Mouse (Mus musculus) heart, postnatal 25 days (tissue): Measurements from ENCODE around the gene Flad1. TPM values are rescaled to one million over a fixed set of nuclear protein-coding genes. Genes with fewer than 3 reads are reported as not detected.

ENCODE experiments used
- DNase-seq: peaks from one replicate; pipeline ENCODE4 v3.0.0; 2022; ENCODE audit warnings: low spot score
- intact Hi-C: fragments of 180-260 bp; cut with DNase I; formaldehyde crosslinking; loops from one replicate; pipeline ENCODE4 v1.15.1; 2025
- total RNA-seq, 2 experiments: library from RNA; stranded (reverse); gene quantifications; 2 replicates each; pipeline ENCODE4 v1.2.3; 2021

Gene Flad1
- total RNA-seq = 10 to 100 TPM; 57.5 to 60.8 TPM

DNA sequence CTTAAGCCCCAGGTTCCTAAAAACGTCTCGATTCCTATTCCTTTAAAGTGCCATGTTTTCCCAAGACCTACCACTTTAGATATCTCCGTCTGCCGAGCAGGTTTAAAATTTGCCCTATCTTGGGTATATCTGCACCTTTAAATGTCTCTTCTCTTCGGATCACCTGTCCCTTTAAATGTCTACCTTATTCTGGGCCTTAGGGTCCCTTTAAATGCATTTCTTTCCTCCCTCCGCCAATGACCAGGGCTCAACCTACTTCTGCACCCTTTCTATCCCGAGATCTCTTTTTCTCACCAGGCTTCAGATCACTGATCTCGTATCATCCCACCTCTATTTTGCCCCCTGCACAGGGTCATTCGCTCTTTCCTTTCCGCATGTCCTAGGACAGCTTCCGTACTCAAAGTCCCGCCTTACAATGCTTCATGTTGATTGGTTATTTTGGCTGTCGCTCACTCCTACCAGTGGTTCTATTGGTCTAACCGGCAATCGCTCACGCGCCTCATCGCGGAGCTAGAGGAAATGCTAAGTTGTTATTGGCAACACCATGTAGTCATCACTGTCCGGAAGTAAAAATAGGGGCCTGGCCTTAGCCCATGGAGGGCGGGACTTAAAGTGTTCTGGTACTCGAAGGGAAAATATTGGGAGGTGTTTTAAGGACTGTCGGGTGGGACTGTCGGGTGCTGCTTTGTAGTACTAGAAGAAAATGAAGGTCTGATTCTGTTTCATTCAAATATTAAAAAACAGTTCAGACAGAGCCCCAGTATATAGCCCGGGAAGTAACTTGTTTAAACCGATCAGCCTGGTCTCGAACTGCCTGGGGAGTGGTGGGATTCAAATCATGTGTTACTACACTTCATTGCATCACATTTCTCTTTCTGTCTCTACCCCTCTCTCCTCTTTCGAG is at the start of gene Flad1:
Gene Flad1, minus strand, starts transcription at position 381 of the 904 bp plus-strand sequence.
- intact Hi-C loops = loop anchor here (2.0 kb wide), 1 partner anchor 15 kb away; no protein-coding TSS in a partner anchor
- peak; percentile 98 for DNase-seq

DNA sequence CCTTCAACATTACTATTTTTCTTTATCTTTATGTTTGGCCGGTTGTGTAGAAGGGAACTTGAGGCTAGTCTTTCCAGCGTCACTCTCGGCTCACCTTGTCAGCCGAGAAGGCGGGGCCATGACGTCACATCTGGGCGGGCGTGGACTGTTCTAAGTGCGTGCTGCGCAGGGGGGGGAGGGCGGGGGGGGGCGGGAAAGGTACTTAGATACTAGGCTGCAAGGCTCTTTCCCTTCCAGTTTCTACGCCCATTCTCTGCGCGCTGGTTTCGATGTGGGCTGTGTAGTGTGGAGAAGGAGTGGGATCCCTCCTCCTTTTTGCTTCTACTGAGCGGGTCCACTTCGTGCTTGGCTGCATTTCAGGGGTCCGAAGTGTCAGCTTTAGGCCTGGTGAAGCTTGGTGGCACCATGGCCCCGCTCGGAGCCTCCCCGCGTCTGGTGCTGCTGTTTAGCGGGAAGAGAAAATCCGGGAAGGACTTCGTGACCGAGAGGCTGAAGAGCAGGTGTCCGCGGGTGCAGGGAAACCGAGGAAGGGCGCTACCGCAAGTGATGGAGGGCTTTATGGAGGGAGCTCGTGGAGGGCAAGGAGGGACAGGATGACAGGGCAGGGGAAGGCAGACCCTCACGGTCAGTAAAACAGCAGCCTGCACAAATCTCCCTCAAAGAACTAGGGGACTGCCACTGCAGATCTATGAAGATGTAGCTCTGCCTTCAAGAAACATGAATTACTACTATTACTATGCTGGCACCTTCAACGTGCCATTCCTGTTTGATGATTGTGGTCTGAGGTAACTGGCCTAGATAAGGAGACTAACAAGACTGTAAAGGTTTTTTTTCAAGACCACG is 47.5 kb upstream of the Flad1 start:
- peak; percentile 76 for DNase-seq
- intact Hi-C loops = loop anchor here (5.0 kb wide), 2 partner anchors 228 to 313 kb away; partner anchors contain the start of gene Ube2q1

DNA sequence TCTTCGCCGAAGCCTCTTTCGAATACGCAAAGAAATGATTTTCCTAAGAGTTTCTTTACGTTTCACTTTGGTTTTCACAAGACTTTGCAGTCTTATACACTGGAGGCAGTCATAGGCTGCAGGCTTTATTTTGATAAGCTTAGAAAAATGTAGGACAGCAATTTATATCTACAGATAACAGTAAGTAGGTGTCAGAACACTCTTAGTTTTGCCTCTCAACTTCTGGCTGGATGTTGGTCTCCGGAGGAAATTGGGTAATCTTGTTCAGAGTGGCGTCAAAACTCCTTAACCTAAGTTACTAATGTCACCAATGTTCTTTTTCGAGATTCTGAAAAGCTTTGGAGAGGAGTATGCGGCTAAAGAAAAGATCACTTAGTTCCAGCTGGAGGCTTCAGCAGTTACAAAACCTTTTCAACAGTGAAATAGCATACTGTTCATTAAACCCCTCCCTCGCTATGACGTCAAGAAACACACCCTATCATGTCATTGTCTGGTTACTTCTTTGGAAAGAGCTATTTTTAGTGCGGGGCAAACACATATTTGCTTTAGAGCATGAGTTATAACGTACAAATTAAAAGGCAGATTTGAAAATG is 46.8 kb upstream of the Flad1 start:
- DNase-seq = no peak
- intact Hi-C loops = loop anchor here (5.0 kb wide), 2 partner anchors 229 to 314 kb away; partner anchors contain the start of gene Ube2q1

DNA sequence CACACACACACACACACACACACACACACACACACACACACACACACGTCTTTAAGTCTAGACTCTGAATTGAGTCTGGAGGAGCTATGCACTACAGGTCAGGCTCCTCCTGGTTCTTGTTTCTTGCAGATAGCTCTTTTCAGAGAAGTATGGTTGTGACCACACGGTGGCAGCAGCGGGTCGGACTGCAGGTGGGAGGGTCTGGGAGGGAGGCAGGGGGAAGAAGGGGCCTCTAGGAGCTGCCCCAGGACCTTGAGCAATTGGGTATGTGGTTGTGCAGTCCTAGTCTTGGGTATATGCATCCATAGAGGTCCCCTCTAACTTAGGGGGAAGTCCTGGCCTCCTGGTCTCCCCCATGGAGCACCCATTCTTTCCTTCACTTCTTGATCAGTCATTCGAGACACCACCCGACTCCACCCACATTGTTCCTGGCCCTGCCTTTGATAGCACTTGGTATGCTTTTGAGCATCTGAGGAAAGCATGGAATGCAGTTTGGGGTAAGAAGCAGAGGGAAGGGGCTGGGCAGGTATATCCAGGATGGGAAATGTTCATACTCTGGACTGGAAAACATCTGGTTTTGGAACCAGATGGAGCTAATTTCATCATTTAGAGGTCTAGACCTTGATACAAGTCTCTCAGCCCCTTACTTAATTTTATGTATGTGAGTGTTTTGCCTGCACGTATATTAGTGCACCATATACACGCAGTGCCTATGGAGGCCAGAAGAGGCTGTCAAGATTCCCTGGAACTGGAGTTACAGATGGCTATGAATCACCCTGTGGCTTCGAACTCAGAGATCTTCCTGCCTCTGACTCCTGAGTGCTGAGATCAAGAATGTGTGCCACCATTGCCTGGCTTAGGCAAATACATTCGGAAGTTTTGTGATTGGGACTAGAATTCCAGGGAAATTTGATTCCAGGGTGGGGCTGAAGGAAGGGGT is 45.3 kb upstream of the Flad1 start:
- DNase-seq = no peak
- intact Hi-C loops = loop anchor here (1.0 to 5.0 kb wide), 4 partner anchors 28 to 315 kb away; partner anchors contain the start of gene Ube2q1

DNA sequence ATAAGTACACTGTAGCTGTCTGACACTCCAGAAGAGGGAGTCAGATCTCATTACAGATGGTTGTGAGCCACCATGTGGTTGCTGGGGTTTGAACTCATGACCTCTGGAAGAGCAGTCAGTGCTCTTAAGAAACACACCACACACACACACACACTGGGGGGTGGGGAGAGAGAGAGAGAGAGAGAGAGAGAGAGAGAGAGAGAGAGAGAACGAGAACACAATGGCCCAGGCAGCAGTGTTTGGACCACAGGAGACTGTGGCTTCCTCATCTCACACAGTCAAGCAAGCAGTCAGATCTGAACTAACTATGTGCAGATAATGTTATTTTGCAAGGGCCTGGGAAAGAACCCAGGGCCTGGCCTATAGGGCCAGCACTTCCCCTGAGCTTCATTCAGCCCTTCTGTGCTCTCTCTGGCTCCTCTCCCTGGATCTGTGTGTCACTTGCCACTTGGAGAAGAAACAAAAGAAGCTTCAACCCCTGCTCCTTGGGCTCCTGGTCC is 44.2 kb upstream of the Flad1 start:
- intact Hi-C loops = loop anchor here (1.0 to 5.0 kb wide), 4 partner anchors 29 to 316 kb away; partner anchors contain the start of gene Ube2q1

DNA sequence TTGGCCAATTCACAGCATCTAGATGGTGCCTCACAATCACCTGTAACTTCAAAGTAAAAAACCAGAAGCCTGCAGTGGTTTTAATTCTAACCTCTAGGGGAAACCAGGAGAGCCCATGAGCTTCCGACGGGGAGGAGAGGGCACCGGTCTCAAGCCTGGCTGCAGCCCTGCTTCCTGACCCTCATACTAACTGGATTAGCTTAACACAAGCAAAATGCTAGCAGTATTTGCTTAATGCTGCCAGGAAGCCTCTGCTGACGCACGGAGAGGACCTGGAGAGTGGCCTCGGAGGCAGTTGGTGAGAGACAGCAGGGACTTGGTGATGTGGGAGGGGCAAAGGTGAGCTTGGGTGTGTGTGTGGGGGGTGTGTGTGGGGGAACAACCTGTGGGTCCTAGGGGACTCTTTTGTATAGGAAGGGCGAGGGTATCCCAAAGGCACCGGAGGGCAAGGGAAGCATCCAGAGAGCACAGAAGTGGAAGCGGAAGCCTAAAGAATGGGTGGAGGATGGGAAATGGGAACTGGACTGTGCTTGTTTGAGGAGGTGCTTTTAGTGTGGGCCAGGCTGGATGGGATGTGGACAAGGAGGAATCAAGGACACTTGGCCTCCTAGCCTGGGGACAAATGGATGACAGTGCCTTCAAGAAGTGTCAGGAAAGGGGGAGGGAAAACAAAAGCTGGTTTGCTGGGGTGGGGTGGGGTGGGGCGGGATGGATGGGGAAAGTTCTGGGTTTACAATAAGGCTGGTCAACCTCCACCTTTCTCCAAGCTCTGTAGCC is 42.9 kb upstream of the Flad1 start, which contains the start of gene Pmvk:
Gene Pmvk, plus strand, starts transcription at position 141 of the 777 bp plus-strand sequence.
- intact Hi-C loops = loop anchor here (5.0 kb wide), 2 partner anchors 233 to 318 kb away; partner anchors contain the start of gene Ube2q1
- DNase-seq = no peak

More for the DNA sequence above, 44.2 kb upstream of the Flad1 start:
- no peak for DNase-seq

DNA sequence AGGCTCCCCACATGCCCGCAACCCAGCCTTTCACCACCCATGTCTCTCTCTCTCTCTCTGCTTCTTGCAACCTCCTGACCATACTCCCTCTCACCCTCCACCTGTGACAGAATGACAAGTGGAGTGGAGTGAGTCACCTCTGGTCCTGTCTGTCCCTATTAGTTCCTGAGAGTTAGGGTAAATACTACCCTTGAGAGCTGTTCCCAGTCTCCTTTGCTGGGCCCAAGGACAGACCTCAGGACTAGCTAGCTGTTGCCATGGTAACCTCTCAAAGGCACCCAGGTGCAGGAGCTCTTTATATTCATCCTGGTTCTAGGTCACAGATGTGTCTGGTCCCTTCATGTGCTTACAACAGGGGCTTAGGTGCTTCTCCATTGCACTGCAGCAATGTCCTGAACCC is 40.2 kb upstream of the Flad1 start:
- intact Hi-C loops = no loop called here
- DNase-seq = no peak

DNA sequence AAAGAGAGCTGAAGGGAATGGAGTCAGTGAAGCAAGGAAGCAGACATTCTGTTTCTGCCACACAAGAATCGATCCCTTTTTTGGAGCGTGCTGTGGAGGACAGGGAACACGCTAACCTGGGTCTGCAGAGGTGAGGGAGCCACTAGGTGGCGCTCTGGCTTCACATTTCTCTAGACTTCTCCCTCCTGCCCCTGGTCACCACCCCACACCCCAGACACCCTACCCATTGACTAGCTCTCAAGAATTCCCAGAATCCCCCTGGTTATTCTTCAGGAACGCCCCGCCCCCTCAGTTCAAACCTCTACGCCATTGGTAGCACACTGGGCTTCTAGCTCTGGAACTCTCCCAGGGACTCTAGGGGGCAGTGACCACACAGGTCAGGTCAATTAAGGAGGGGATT is 37.9 kb upstream of the Flad1 start:
- peak; percentile 32 for DNase-seq
- intact Hi-C loops = loop anchor here (2.0 kb wide), 1 partner anchor 43 kb away; no protein-coding TSS in a partner anchor

DNA sequence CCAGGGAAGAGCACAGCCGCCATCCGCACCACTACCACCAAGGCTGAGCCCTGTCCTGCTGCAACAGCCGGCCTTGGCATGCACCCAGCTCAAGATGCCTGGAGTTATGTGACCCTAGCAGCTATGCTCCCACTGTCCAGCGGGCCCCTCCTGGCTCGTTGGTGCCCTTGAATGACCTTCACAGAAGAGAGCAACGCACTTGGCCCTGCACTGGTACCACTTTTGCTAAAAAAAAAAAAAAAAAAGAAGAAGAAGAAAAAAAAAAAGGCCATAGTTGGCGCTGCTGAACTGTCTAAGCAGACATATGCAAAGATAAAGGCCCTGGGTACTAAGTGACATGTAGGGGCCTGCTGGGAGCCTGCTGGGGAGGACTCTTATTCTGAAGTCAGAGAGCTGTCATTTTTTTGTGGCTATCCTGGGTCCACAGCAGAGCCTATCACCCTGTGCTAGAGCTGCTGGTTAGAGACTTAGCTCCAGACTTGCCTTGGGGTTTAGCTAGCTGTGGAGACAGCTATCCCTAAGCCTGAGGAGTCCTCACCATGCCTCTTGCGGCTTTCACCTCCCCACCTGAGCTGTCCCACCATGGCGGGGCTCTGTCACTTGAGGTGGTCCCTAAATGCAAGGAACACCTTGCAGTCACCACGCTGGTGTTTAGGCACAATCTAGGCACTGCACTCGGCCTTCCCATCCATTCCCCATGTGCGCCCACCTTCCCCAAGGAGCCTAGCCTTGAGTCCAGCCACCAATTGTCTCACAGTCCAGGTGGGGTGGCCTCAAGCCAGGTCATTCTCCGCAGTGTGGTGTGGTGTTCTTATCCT is 37.3 kb upstream of the Flad1 start:
- intact Hi-C loops = loop anchor here (2.0 kb wide), 1 partner anchor 42 kb away; no protein-coding TSS in a partner anchor
- no peak for DNase-seq

DNA sequence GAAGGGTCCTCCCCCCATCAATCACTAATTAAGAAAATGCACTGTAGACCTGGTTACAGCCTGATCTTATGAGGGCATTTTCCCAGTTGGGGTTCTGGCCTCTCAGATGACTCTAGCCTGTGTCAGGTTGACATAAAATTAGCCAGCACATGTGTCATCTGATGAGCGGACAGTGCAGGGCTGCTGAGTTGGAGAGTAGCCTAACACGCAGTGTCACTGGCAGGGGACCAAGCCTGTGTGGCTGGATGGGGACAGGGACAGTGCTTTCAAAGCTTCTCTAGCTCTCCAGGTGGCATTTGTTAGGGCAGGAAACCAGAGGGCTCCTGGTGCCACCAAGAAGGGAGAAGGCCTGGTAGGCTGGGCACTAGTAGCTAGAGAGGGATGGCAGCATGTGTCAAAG is 29.0 kb upstream of the Flad1 start:
- no peak for DNase-seq
- intact Hi-C loops = no loop called here

DNA sequence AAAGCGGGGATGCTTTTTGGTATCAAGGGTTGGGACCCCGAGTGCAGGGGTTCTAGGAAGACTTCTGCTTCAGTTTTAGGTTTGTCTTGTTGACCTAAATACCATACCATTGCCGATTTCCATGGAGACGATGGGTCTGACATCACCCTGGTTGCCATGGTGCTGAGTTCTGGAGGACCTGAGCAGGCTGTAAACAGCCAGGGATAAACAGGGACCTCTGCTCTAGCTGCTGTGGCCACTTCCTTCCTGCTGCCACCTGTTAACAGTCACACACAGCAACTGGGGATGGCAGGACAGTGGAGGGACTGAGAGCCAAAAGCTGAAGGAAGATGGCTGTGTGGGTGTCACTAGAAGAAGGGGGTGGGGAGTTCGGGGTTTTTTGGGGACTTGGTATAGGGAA is 25.6 kb upstream of the Flad1 start:
- no peak for DNase-seq
- intact Hi-C loops = no loop called here

DNA sequence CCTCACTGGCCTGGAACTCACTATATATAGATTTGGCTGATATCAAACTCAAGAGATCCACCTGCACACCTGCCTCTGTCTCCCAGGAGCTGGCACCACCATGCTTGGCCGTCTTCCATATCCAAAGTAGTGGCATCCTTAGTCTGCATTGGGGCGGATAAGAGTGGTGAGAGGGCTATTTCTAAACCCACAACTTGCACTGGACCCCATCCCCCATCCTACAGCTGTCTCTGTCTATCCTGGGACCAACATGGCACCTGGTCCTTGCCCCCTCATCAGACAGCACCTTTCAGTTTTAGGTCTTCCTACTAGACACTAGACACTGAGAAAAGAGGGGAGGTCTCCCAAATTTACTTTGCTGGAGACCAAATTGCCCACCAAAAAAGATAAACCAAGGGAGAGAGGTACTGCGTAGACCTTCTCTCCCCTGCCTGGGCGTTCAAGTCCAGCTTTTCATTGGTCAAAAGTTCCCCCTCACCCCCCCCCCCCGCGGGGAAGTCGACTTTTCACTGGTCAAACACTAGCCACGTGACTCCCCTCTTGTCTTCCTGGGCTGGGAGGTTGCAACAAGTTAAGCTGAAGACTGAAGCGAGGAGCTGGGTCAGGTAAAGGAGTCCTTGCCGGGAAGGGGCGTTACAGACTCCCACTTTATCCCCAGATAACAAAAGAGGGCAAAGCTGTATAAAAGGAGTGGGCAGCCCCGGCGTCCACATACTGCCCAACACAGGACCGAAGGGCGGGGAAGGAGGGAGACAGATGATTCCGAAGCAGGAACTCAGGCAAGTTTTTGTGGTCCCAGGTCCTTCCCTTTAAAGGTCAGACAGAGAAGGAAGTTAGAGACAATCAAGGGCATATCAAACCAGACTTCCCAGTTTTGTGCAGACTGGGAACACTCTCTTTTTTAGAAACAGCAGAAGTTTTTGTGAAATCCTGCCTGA is 24.8 kb upstream of the Flad1 start, which contains the start of gene Pbxip1:
Gene Pbxip1, plus strand, starts transcription at position 531 of the 938 bp plus-strand sequence.
- DNase-seq = peak; percentile 47
- intact Hi-C loops = no loop called here

DNA sequence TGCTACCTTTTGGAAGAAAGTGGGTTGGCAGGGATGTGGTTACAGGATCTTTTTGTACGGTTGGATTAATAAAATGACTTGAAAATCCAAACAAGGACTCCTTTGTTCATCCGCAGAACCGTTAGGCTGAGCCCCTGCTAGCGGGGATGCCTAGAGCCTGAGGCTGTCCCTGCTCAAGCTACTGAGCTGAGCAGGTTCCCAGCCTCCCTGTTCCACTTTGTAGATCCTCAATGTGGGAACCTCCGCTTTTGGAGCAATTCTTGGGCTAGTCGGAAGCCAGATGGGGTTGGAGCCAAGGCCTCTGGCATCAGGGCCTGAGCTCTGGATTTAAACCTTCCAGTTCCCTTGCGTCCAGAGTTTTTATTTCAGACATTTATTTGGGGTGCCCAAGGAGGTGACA is 23.4 kb upstream of the Flad1 start:
- DNase-seq = no peak
- intact Hi-C loops = no loop called here

DNA sequence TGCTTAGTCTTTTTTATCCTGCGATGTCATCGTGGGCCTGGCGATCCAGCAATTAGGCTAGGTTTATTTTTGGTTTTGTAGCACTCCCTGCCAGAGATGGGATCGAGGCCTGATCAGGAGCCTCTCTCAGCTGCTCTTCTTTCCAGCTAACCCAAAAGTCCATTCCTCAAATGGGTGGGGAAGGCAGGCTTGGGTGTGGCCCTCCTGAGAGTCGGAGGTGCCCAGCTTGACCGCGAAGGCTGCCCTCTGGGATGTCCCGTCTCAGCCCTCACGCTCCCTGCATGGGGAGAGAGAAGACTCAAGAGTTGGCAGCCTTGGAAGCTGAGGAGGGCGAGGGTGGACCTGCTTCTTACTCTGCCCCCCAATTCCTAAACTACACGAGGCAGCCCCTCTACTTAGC is 22.9 kb upstream of the Flad1 start:
- intact Hi-C loops = no loop called here
- DNase-seq = no peak

DNA sequence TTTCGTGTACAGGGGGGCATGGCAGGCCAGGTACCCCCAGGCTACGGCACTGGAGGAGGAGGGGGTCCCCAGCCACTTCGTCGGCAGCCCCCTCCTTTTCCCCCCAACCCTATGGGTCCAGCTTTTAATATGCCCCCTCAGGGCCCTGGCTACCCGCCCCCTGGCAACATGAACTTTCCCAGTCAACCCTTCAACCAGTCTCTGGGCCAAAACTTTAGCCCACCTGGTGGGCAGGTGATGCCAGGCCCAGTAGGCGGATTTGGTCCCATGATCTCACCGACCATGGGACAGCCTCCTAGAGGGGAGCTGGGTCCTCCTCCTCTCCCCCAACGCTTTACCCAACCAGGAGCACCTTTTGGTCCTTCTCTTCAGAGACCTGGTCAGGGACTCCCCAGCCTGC is 20.9 kb upstream of the Flad1 start:
- DNase-seq = no peak
- intact Hi-C loops = no loop called here
